Mouse (Mus musculus): ENCODE data around the gene Fbln5. TPM values are rescaled to one million over a fixed set of nuclear protein-coding genes. Genes with fewer than 3 reads are reported as not detected.

The Fbln5 gene
- total and polyA plus RNA-seq, 3 experiments = 29.1 to 64.3 (median 63.0) TPM

- no peak for DNase-seq
These were observed 8.3 kb downstream of the Fbln5 start for GRCm38 (mm10) chr12:101810515-101810914.

DNA sequence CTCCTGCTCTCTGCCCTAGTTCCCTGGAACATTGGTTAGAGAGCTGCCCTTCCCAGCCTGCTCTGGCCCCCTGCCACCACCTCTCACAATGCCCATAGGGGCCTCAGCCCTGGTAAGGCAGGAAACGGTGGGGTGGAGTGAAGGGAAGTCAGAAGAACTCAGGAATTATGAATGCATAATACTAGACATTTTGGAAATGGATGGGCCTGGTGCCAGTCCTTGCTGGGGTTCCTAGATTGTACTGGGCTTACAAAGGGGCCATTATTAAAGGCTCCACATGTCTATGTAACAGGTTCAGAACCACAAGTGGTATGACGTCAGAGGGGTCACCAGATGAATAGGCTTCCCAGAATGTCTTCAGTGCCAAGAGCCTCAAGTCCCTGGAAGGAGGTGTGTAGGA lies 11.5 kb downstream of the Fbln5 start:
- DNase-seq = peak; percentile 27

- no peak for DNase-seq
These were observed 16.4 kb downstream of the Fbln5 start for GRCm38 (mm10) chr12:101802445-101802844.

GRCm38 (mm10) chr12:101801744-101802143 lies 17.1 kb downstream of the Fbln5 start:
- no peak for DNase-seq

DNA sequence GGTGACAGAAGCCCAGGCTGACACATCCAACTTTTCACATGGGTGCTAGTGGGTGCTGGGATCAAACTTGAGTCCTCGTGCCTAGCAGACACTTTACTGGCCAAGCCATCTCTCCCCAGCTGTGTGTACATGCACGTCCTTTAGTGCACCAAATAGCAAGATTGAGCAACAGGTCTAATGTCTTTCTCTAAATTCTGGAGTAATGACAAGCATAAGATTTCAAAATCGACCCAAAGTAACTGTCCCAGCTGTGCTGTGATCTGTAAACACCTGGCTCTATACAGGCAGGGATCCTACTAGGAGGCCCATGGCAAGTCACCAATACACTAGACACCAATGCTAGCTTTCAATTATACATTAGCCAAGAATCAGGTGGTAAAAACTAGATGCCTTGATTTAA lies 17.8 kb downstream of the Fbln5 start:
- DNase-seq = no peak

GRCm38 (mm10) chr12:101798189-101798922 lies 20.5 kb downstream of the Fbln5 start:
- peak; percentile 8 for DNase-seq

GRCm38 (mm10) chr12:101794458-101794857 lies 24.4 kb downstream of the Fbln5 start:
- DNase-seq = peak; percentile 67

GRCm38 (mm10) chr12:101793221-101793621 lies 25.6 kb downstream of the Fbln5 start:
- peak; percentile 20 for DNase-seq

DNA sequence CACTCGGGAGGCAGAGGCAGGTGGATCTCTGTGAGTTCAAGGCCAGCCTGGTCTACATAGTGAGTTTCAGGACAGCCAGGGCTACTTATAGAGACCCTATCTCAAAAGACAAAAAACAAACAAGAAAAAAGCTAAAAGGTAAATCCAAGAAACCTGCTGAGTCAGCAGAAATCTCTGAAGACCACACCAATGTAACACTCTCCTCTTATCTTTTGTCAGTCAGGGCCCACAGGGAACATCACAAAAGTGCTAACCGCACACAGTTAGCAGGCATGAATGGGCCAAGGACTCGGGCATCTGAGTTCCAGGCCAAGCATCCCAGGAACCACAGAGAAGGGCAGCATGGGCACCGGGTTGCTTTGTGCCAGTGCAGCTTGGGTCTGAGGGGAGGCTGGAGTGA lies 26.2 kb downstream of the Fbln5 start:
- no peak for DNase-seq

- DNase-seq = no peak
These were observed 29.1 kb downstream of the Fbln5 start for GRCm38 (mm10) chr12:101789767-101790166.

DNA sequence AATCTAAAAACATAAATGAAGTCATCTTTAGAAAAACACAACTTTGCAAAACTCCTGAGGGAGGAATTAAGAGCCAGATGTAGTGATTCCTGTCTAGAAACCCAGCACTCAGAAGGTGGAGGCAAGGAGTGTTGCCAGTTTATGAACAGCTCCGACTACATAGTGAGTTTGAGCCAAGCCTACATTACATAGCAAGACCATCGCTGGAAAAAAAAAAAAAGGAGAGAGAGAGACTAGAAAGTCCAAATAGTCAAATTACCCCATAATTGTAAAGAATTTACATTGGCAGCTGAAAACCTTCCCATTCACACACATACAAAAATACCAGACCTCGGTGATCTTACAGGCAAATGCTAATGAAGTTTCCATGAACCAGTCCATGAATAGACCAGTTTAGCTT lies 29.6 kb downstream of the Fbln5 start:
- no peak for DNase-seq

DNA sequence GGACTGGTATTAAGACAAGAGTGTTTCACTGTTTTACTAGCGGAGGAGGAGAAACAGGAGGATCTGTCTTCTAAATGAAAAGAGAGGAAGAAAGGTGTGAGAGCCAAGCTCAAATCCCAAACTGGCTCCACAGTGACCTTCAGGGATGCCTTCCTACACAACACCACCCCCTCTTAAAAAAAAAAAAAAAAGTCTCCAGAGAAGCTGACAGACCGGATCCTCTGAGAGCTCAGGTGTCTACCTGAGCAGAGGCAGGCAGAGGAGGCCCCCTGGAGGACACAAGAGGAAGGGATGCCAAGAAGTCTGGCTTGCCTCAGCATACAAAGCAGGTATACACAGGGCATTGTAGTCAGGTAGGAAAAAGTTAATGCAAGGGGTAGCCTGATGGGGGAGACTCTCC lies 36.1 kb downstream of the Fbln5 start:
- no peak for DNase-seq

DNA sequence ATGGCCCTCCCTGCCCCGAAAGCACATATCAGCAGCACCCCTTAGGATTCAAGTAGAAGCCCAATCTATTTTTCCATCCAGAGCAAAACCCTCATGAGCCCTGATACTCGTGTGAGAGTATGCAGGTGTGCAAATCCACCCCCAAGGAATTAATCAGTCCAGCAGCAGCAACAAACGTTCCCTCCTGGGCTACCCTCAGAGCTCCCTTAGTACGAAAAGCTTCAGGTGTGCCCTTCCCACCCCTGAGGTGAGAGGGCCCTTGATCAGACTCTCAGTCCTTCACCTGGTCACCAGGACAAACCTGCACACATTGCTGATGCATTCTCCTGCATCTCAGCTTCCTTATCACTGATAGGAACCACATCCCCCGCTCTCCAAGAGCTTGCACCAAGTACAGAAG lies 37.9 kb downstream of the Fbln5 start:
- no peak for DNase-seq

GRCm38 (mm10) chr12:101777613-101778325 lies 41.1 kb downstream of the Fbln5 start:
- DNase-seq = no peak

DNA sequence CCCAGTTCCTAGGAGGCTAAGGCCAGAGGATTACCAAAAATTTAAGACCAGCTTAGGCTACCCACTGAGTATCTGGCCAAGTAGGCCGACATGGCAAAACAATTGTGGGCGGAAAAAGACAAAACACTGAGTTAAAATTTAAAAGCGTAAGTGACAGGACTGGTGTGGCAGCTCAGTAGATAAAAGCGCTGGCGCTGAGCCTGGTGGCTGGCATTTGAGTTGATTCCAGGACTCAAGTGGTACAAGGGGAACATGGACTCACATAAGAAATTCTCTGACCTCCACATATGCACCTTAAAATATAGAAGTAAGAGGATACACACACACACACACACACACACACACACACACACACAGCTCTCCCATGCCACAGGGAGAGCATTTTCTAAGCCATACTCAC lies 42.5 kb downstream of the Fbln5 start:
- DNase-seq = no peak

DNA sequence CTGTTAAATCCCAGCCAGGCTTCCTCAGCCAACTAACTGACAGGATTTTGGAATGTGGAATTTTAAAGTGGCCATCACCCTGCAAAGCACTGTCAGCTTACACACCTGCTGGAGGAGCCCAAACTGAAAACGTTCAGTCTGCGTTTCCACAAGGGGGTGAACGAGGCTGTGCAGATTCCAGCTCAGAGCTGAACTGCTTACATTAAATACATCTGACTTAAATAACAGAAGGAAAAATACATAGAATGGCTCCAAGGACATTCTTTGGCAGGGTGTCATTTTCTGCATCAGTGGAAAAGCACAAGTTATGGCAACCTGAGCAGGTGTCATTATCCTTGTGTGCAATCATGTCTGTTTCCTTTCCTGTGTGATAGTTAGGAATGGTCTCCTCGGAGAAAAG lies 44.7 kb downstream of the Fbln5 start:
- DNase-seq = no peak

DNA sequence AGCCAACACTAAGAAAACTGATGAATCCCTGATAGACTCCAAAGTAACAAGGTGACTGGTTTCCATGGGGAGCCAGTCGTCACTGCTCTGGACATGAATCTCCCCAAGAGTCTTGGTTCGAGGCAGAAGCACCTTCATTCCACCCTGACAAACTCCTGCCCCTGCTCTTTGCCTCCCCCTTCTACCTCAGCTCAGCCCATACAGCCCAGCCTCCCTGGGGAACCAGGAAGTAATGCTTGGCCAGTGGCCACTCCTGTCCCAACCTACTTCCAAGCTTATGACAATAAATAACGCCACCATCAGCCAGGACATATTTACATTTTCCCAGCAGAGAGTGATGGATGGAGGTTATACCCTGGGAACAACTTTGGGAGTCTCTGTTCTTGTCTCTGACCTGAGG lies 45.9 kb downstream of the Fbln5 start:
- no peak for DNase-seq

DNA sequence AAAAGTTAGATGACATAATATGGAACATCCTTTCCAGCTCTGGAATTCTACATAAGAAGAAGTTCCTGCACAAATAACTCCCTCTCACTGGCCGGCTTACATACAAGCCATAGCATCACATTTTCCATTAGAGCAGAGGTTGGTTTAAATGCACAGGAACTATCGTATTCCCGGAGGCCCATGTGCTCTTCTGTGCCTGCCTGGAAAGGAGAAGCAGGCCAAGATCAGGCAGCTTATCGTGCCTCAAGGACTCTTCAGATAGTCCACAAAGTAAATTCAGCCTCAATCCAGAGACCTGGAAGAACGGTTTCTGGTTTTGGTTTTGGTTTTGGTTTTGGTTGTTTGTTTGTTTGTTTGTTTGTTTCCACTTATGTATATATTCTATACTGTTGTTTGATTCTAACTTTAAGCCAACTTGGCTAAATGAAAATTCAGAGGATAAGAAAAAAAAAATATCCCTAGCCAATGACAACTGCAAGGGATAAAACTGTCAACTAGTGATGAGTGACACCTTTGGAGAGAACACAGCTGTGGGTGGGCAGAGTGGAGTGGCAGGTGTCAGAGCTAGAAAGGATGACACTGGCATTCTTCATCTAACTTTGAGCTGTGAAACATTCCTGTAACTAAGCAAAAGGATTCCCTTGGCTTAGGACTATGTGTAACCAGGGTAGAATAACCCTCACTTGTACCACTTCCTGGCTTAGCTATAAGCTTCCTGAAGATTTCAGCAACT lies 48.4 kb downstream of the Fbln5 start:
- no peak for DNase-seq

DNA sequence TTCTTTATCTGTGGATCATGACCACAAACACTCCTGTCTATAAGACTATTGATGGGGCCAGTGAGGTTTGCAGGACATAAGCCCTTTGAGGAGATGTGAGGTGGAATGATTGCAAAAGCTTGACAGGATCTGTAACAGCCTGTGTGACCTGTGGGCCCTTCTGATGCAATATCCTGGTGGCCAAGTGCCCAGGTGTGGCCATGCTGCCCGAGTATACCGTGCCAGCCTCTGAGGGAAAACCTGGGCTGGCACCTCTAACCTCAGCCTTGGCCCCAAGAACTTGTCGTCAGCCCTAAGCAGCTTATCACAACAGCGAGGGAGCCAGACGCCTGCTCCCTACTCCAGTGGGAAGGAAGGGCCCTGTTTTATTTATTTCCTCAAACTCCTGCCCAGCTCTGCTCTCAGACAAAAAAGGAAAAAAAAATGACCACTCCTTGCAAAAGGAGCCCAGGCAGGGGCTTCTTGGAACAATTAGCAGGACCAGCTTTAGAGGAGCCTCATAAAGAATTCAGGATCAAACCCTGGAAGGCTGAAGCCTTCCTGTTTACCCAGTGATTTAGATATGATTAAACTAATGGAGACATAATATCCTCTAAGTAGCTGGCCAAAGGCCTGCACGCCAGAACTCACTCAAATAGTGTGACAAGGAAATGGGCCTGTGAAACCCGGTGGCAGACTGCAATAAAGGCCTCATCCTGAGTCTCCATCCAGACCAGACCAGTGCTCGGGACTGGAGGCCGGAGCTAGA lies 51.4 kb downstream of the Fbln5 start:
- peak; percentile 64 for DNase-seq

DNA sequence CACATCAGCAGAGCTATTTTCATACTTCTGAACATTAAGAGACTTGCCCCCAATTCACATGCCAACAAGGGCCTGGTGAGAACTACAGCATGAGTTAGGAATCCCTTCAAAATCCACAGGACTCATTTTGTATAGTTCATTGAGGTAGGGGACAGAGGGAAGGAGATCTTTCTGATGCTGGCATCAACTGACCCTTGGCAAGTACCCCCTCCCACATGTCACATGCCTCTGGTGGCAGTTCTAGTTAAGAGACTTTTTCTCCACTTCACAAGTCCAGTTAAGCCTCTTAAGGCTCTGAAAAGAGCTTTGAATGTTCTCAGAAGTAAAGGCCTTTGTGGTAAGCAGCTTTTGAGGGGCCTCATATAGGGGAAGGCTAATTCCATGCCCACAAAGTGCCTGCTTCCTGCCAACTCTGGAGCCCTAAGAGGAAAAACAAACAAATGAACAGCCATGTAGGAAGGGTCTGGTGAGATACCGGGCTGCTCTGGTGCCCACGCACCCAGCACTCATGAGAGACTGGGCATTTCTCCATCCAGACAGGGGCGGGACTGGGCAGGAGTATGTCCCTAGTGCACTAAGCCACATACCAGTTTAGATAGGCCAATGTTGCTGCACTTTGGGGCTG lies 52.5 kb downstream of the Fbln5 start:
- DNase-seq = no peak

- DNase-seq = no peak
These were observed 54.0 kb downstream of the Fbln5 start for GRCm38 (mm10) chr12:101764870-101765269.

GRCm38 (mm10) chr12:101763065-101763464 lies 55.8 kb downstream of the Fbln5 start:
- DNase-seq = no peak
